Comparison of ENCODE assay signal across 8 mouse cellular contexts in genomic region chr17:34895724-34896123, GRCm38 (mm10). TPM values are rescaled to one million over a fixed set of nuclear protein-coding genes. Genes with fewer than 3 reads are reported as not detected.
DNase-seq lines count a peak whose midpoint lies in the region; ATAC-seq and TF ChIP-seq lines count a peak whose summit lies in the region.

No protein-coding gene starts in this region.

- H3K4me1 ChIP-seq in lung, embryonic 14.5 days (ENCODE audit: insufficient read depth) = peaks cover 11% of the 10 kb centered on the region; the same call in 1 of the 2 replicates
- peaks cover 15% of the 10 kb centered on the region; the same call in 1 of the 2 replicates for H3K4me1 ChIP-seq in hindbrain, postnatal 0 days (ENCODE audit: insufficient read depth, low read length)

- peak overlapping the region; percentile 86 for H3K4me3 ChIP-seq in lung, embryonic 14.5 days (ENCODE audit: low read depth, low read length)
- peak overlapping the region; percentile 75 for H3K4me3 ChIP-seq in hindbrain, postnatal 0 days (ENCODE audit: low read length)
- peak overlapping the region; percentile 29 for H3K4me3 ChIP-seq in myocyte

- H3K27me3 ChIP-seq in lung, embryonic 14.5 days (ENCODE audit: insufficient read depth, low read length) = no peaks in the 10 kb centered on the region
- no peaks in the 10 kb centered on the region for H3K27me3 ChIP-seq in hindbrain, postnatal 0 days (ENCODE audit: insufficient read depth, low read length)
- no peaks in the 10 kb centered on the region for H3K27me3 ChIP-seq in myocyte (ENCODE audit: control insufficient read depth, insufficient read depth, insufficient read length)

- TF ChIP-seq POLR2A in myocyte (IDR thresholded peaks at IDR 0.05; ENCODE audit: insufficient read length, low read depth) = no peak

- no peak for ATAC-seq in lung, embryonic 14.5 days (ENCODE audit: insufficient read depth)
- no peak for ATAC-seq in hindbrain, postnatal 0 days

- peaks cover 12% of the 10 kb centered on the region for H3K36me3 ChIP-seq in lung, embryonic 14.5 days (ENCODE audit: insufficient read depth)
- H3K36me3 ChIP-seq in hindbrain, postnatal 0 days (ENCODE audit: insufficient read depth, low read length) = no peaks in the 10 kb centered on the region; the same call in 1 of the 2 replicates
- H3K36me3 ChIP-seq in myocyte (ENCODE audit: control insufficient read depth, insufficient read depth) = no peaks in the 10 kb centered on the region

- peaks cover 18% of the 10 kb centered on the region for H3K79me2 ChIP-seq in myocyte (ENCODE audit: control insufficient read depth, insufficient read depth)

- peak overlapping the region; percentile 92; the same call in 1 of the 2 replicates for H3K27ac ChIP-seq in lung, embryonic 14.5 days (ENCODE audit: low read depth)
- peak overlapping the region; percentile 91 for H3K27ac ChIP-seq in hindbrain, postnatal 0 days

- H3K9ac ChIP-seq in lung, embryonic 14.5 days = peak overlapping the region; percentile 90; the same call in 1 of the 2 replicates
- H3K9ac ChIP-seq in hindbrain, postnatal 0 days (replicated peaks; ENCODE audit: low read length) = peak overlapping the region; percentile 85

- H3ac ChIP-seq in myocyte (ENCODE audit: control insufficient read depth, insufficient read length) = peak overlapping the region; percentile 48

- DNase-seq in adrenal gland, adult (ENCODE audit: inconsistent age in 2 of 2, low spot score in 1 of 2) = peak; percentile 48 to 58
- DNase-seq in adrenal gland, adult 2 months = no peak
- DNase-seq in lung, embryonic 14.5 days = no peak
- DNase-seq in lung, adult 18-20 months = no peak
- no peak for DNase-seq in hindbrain, postnatal 0 days (ENCODE audit: low spot score)
- no peak for DNase-seq in gastrocnemius, adult 18-20 months (ENCODE audit: low spot score)
- DNase-seq in adrenal gland, postnatal 10 days = no peak

- H3K4me2 ChIP-seq in lung, embryonic 14.5 days = peak overlapping the region; percentile 86
- peak overlapping the region; percentile 90 for H3K4me2 ChIP-seq in hindbrain, postnatal 0 days (ENCODE audit: low read depth, low read length)
- no peak overlapping the region for H3K4me2 ChIP-seq in myocyte (ENCODE audit: low read depth)

- 89% methylated on average over 15 of the region's 15 CpGs for WGBS in lung, embryonic 14.5 days
- 89% methylated on average over 15 of the region's 15 CpGs for WGBS in hindbrain, postnatal 0 days

- no peaks in the 10 kb centered on the region for H3K9me3 ChIP-seq in lung, embryonic 14.5 days (ENCODE audit: low read depth, low read length)
- H3K9me3 ChIP-seq in hindbrain, postnatal 0 days (ENCODE audit: low read length) = no peaks in the 10 kb centered on the region

- TF ChIP-seq CTCF in lung, embryonic 14.5 days (IDR thresholded peaks at IDR 0.05; ENCODE audit: low read depth) = no peak
- no peak for TF ChIP-seq CTCF in hindbrain, postnatal 0 days (IDR thresholded peaks at IDR 0.05; ENCODE audit: low read depth)

TF ChIP-seq in myocyte, 11 proteins besides CTCF, POLR2A, EP300 and RAD21:
- TF ChIP-seq POLR2AphosphoS2 (IDR thresholded peaks at IDR 0.05; ENCODE audit: insufficient read length, low read depth) (no peak), CEBPB (IDR thresholded peaks at IDR 0.05; ENCODE audit: insufficient read depth, poor library complexity, severe bottlenecking) (no peak), E2F4 (IDR thresholded peaks at IDR 0.05; ENCODE audit: insufficient read depth) (no peak), TCF3 (IDR thresholded peaks at IDR 0.05; ENCODE audit: insufficient read length, low read depth) (no peak), TCF12 (IDR thresholded peaks at IDR 0.05; ENCODE audit: insufficient read depth, poor library complexity, severe bottlenecking) (no peak), USF1 (IDR thresholded peaks at IDR 0.05; ENCODE audit: low read depth) (no peak), MYOD1 (IDR thresholded peaks at IDR 0.05; ENCODE audit: control insufficient read depth in 1 of 3, insufficient read length in 2 of 3, low read depth in 2 of 3) (no peak), REST (IDR thresholded peaks at IDR 0.05; ENCODE audit: insufficient read depth, insufficient read length) (no peak), MAX (IDR thresholded peaks at IDR 0.05; ENCODE audit: low read depth) (no peak), SRF (IDR thresholded peaks at IDR 0.05; ENCODE audit: control insufficient read depth, insufficient read length, low read depth) (no peak), MYOG (IDR thresholded peaks at IDR 0.05; ENCODE audit: control insufficient read depth in 1 of 3, insufficient read depth in 1 of 3, insufficient read length in 2 of 3, low read depth in 2 of 3) (no peak)

RNA-seq across cellular contexts. Expression of gene C2, which starts 2.3 kb away (rescaled TPM):
- total RNA-seq in adrenal gland, adult 2 months (2021) = 100 to 1,000 TPM in 1 of 2 experiments, 10 to 100 TPM in 1; 81.4 to 105 TPM
- 70.7 and 71.5 TPM in 2 replicates for polyA plus RNA-seq in adrenal gland, adult 2 months (2012; rRNA removed)
- polyA plus RNA-seq in lung, embryonic 14.5 days (2014; fragmentation: Nextera tagmentation; extraction: Ambion mirVana) = 1.3 and 1.4 TPM in 2 replicates
- 5.4 and 7.8 TPM in 2 replicates for total RNA-seq in hindbrain, postnatal 0 days (2014; rRNA removed)
- 5.5 and 6.0 TPM in 2 replicates for polyA plus RNA-seq in hindbrain, postnatal 0 days (2015; fragmentation: Nextera tagmentation; extraction: Ambion mirVana)
- 0.43 TPM for polyA plus RNA-seq in myocyte (2012; fragmentation: generic; extraction: Trizol)
- 1 to 10 TPM; 1.5 to 1.6 TPM for total RNA-seq in gastrocnemius, adult 18-20 months (2021)
- 10 to 100 TPM; 41.1 TPM for total RNA-seq in adrenal gland, postnatal 10 days (2021)

RNA-seq across cellular contexts. Expression of gene Ehmt2, which starts 2.5 kb away (rescaled TPM):
- 100 to 1,000 TPM; 115 to 131 TPM for total RNA-seq in adrenal gland, adult 2 months (2021)
- 387 and 452 TPM in 2 replicates for polyA plus RNA-seq in adrenal gland, adult 2 months (2012; rRNA removed)
- polyA plus RNA-seq in lung, embryonic 14.5 days (2014; fragmentation: Nextera tagmentation; extraction: Ambion mirVana) = 64.1 and 71.0 TPM in 2 replicates
- total RNA-seq in hindbrain, postnatal 0 days (2014; rRNA removed) = 309 and 317 TPM in 2 replicates
- 57.4 and 57.6 TPM in 2 replicates for polyA plus RNA-seq in hindbrain, postnatal 0 days (2015; fragmentation: Nextera tagmentation; extraction: Ambion mirVana)
- 94.5 TPM for polyA plus RNA-seq in myocyte (2012; fragmentation: generic; extraction: Trizol)
- total RNA-seq in gastrocnemius, adult 18-20 months (2021) = 10 to 100 TPM; 26.7 to 29.5 TPM
- 100 to 1,000 TPM; 113 to 137 TPM for total RNA-seq in adrenal gland, postnatal 10 days (2021)

RNA-seq across cellular contexts. Expression of gene Gm20547, which starts 13.9 kb away (rescaled TPM):
- not detected for total RNA-seq in adrenal gland, adult 2 months (2021)
- 0.04 TPM in 1 of 2 replicates, not detected in the other for polyA plus RNA-seq in adrenal gland, adult 2 months (2012; rRNA removed)
- not detected in 2 replicates for polyA plus RNA-seq in lung, embryonic 14.5 days (2014; fragmentation: Nextera tagmentation; extraction: Ambion mirVana)
- total RNA-seq in hindbrain, postnatal 0 days (2014; rRNA removed) = not detected in 2 replicates
- polyA plus RNA-seq in hindbrain, postnatal 0 days (2015; fragmentation: Nextera tagmentation; extraction: Ambion mirVana) = not detected in 2 replicates
- polyA plus RNA-seq in myocyte (2012; fragmentation: generic; extraction: Trizol) = not detected
- total RNA-seq in gastrocnemius, adult 18-20 months (2021) = not detected
- under 1 TPM in 1 of 2 experiments, not detected in 1; 0.21 TPM for total RNA-seq in adrenal gland, postnatal 10 days (2021)

RNA-seq across cellular contexts. Expression of gene Zbtb12, which starts 16.4 kb away (rescaled TPM):
- 10 to 100 TPM; 10.8 to 16.1 TPM for total RNA-seq in adrenal gland, adult 2 months (2021)
- polyA plus RNA-seq in adrenal gland, adult 2 months (2012; rRNA removed) = 18.7 and 21.5 TPM in 2 replicates
- polyA plus RNA-seq in lung, embryonic 14.5 days (2014; fragmentation: Nextera tagmentation; extraction: Ambion mirVana) = 0.81 and 1.2 TPM in 2 replicates
- total RNA-seq in hindbrain, postnatal 0 days (2014; rRNA removed) = 20.7 and 31.1 TPM in 2 replicates
- polyA plus RNA-seq in hindbrain, postnatal 0 days (2015; fragmentation: Nextera tagmentation; extraction: Ambion mirVana) = 5.1 and 6.5 TPM in 2 replicates
- polyA plus RNA-seq in myocyte (2012; fragmentation: generic; extraction: Trizol) = 10.2 TPM
- 1 to 10 TPM; 5.9 to 6.9 TPM for total RNA-seq in gastrocnemius, adult 18-20 months (2021)
- total RNA-seq in adrenal gland, postnatal 10 days (2021) = 10 to 100 TPM; 13.5 to 17.8 TPM

RNA-seq across cellular contexts. Expression of gene Slc44a4, which starts 18.5 kb away (rescaled TPM):
- 1 to 10 TPM in 1 of 2 experiments, under 1 TPM in 1; 0.92 to 1.9 TPM for total RNA-seq in adrenal gland, adult 2 months (2021)
- polyA plus RNA-seq in adrenal gland, adult 2 months (2012; rRNA removed) = 0.33 and 0.50 TPM in 2 replicates
- 0.42 and 0.55 TPM in 2 replicates for polyA plus RNA-seq in lung, embryonic 14.5 days (2014; fragmentation: Nextera tagmentation; extraction: Ambion mirVana)
- 0.22 TPM in 1 of 2 replicates, not detected in the other for total RNA-seq in hindbrain, postnatal 0 days (2014; rRNA removed)
- polyA plus RNA-seq in hindbrain, postnatal 0 days (2015; fragmentation: Nextera tagmentation; extraction: Ambion mirVana) = 0.18 and 0.25 TPM in 2 replicates
- 14.6 TPM for polyA plus RNA-seq in myocyte (2012; fragmentation: generic; extraction: Trizol)
- total RNA-seq in gastrocnemius, adult 18-20 months (2021) = not detected
- 1 to 10 TPM in 1 of 2 experiments, under 1 TPM in 1; 1.00 to 1.2 TPM for total RNA-seq in adrenal gland, postnatal 10 days (2021)

Comparison
In these comparisons a context has a peak if more than half of its experiments do, and no peak if none do; other contexts are left out.
1. DNase-seq: peak in adrenal gland, adult (2 of 2); none in adrenal gland, adult 2 months (single experiment), lung, embryonic 14.5 days (single experiment), lung, adult 18-20 months (0 of 2), hindbrain, postnatal 0 days (single experiment), gastrocnemius, adult 18-20 months (single experiment) and adrenal gland, postnatal 10 days (single experiment).
2. H3K4me3 ChIP-seq: peak in every context shown above with its lines; median percentile 86 in lung, embryonic 14.5 days; 75 in hindbrain, postnatal 0 days; 29 in myocyte.